In the genomic region with DNA sequence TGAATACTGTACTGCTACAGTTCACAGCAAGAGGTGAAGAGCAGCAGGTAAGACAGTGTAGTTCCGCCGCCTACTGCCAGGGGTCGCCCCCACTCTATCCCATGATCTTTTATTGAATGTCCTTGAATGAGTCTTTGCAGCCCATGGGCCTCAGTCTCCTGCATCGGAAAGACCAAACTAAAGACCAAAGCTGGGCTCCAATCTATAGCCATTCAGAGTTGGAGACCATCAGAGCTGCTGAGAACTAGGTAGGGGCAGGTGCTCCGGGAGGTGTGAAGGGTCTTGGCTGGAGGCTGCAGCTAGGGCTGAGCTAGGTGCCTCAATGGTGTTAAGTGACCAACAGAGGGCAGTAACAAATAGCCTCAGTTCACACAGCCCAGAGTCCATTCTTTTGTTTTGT, we compare ENCODE assay signal across 8 mouse cellular contexts. TPM values are rescaled to one million over a fixed set of nuclear protein-coding genes. Genes with fewer than 3 reads are reported as not detected.
DNase-seq lines count a peak whose midpoint lies in the region; ATAC-seq and TF ChIP-seq lines count a peak whose summit lies in the region.

No protein-coding gene starts in this region.

- peak; percentile 84 for ATAC-seq in common myeloid progenitor, adult 5-6 weeks (replicated peaks; ENCODE audit: low read depth, poor library complexity, severe bottlenecking)
- ATAC-seq in neural tube, embryonic 13.5 days (ENCODE audit: low read depth) = 0 out of 2 replicates have a peak, but pooled peaks have one; percentile 50

- peak in 1 of 2 experiments; percentile 26 for DNase-seq in left cerebral cortex, adult 2 months (ENCODE audit: extremely low spot score in 1 of 2, low spot score in 2 of 2)
- DNase-seq in left cerebral cortex, postnatal 10 days (ENCODE audit: extremely low spot score in 1 of 2, low spot score in 2 of 2) = no peak
- DNase-seq in NIH3T3 (ENCODE audit: low read depth) = peak; percentile 68
- DNase-seq in heart, postnatal 4 days = peak; percentile 71
- DNase-seq in liver = peak; percentile 55
- DNase-seq in MN1 (ENCODE audit: low spot score) = no peak

- H3K36me3 ChIP-seq in neural tube, embryonic 13.5 days = peaks cover 31% of the 10 kb centered on the region

- peak; percentile 48 for TF ChIP-seq CTCF in left cerebral cortex, adult 2 months (IDR thresholded peaks at IDR 0.05)

- H3K9ac ChIP-seq in neural tube, embryonic 13.5 days = no peak overlapping the region

- 70% methylated on average over 5 of the region's 5 CpGs for WGBS in neural tube, embryonic 13.5 days

- no peaks in the 10 kb centered on the region for H3K4me1 ChIP-seq in neural tube, embryonic 13.5 days (replicated peaks)

- H3K27me3 ChIP-seq in neural tube, embryonic 13.5 days = no peaks in the 10 kb centered on the region

- H3K27ac ChIP-seq in left cerebral cortex, adult 2 months = no peak overlapping the region
- no peak overlapping the region for H3K27ac ChIP-seq in neural tube, embryonic 13.5 days (replicated peaks)

- peaks cover 7% of the 10 kb centered on the region; the same call in 1 of the 2 replicates for H3K9me3 ChIP-seq in neural tube, embryonic 13.5 days

- no peak overlapping the region for H3K4me2 ChIP-seq in neural tube, embryonic 13.5 days

- H3K4me3 ChIP-seq in left cerebral cortex, adult 2 months = no peak overlapping the region
- H3K4me3 ChIP-seq in neural tube, embryonic 13.5 days = no peak overlapping the region

- intact Hi-C loops in left cerebral cortex, adult 2 months (cut with DNase I) = loop anchor here (2.0 to 5.0 kb wide), 2 partner anchors 75 to 93 kb away; no protein-coding TSS in a partner anchor
- intact Hi-C loops in left cerebral cortex, postnatal 10 days (cut with DNase I) = loop anchor here (5.0 kb wide), 2 partner anchors 78 to 93 kb away; no protein-coding TSS in a partner anchor

RNA-seq across cellular contexts. Expression of a gene that starts 48.3 kb away (rescaled TPM):
- total RNA-seq in left cerebral cortex, adult 2 months (2021) = 10 to 100 TPM; 76.0 to 85.1 TPM
- 10 to 100 TPM; 79.8 to 83.9 TPM for total RNA-seq in left cerebral cortex, postnatal 10 days (2021)
- total RNA-seq in common myeloid progenitor, adult 5-6 weeks (2017) = 92.6 and 111 TPM in 2 replicates
- 100 to 1,000 TPM; 108 TPM for total RNA-seq in heart, postnatal 4 days (2021)
- 56.1 and 56.3 TPM in 2 replicates for polyA plus RNA-seq in neural tube, embryonic 13.5 days (2015; fragmentation: Nextera tagmentation; extraction: Ambion mirVana)

Comparison
In these comparisons a context has a peak if more than half of its experiments do, and no peak if none do; other contexts are left out.
1. DNase-seq: peak in NIH3T3 (single experiment), heart, postnatal 4 days (single experiment) and liver (single experiment); none in left cerebral cortex, postnatal 10 days (0 of 2) and MN1 (single experiment).